Mouse (Mus musculus) brain, embryonic 14.5 days (tissue): ENCODE data around the gene Ifi207.

Experiments
- CTCF ChIP-seq: fragments of 200-500 bp; IDR thresholded peaks from 2 replicates; pipeline ENCODE4 v1.5.1; 2012; ENCODE audit warnings: inconsistent platforms, mild to moderate bottlenecking, moderate library complexity, borderline replicate concordance; ENCODE audit not compliant: insufficient read depth, insufficient read length; ENCODE audit errors: extremely low read depth
- POLR2A ChIP-seq: fragments of 200-500 bp; IDR thresholded peaks from 2 replicates; pipeline ENCODE4 v1.6.1; 2012; ENCODE audit warnings: mild to moderate bottlenecking, inconsistent platforms, borderline replicate concordance; ENCODE audit not compliant: poor library complexity, insufficient read depth, insufficient read length, severe bottlenecking; ENCODE audit errors: extremely low read depth

- TF ChIP-seq CTCF (no peak), POLR2A (no peak)
These were observed 4.6 kb downstream of the Ifi207 start for GRCm38 (mm10) chr1:173736986-173737385.
